Comparison of ENCODE assay signal across 17 mouse cellular contexts in genomic region chr16:14439081-14439480, GRCm38 (mm10).
DNase-seq lines count a peak whose midpoint lies in the region; ATAC-seq and TF ChIP-seq lines count a peak whose summit lies in the region.
"Had no signal": no experiment of that assay in that cellular context is flagged by ENCODE, and none has a peak within 500 bp of the region (broad histone marks: within the 10 kb centered on the region; RNA-seq: fewer than 3 reads in every experiment).

No protein-coding gene starts in this region.

- H3K4me2 ChIP-seq in liver, embryonic 12.5 days, result no peak overlapping the region
- H3K4me2 ChIP-seq in CH12.LX (ENCODE audit: insufficient read depth, low read depth, poor library complexity, severe bottlenecking), result no peak overlapping the region
- no peak overlapping the region for H3K4me2 ChIP-seq in liver, postnatal 0 days (ENCODE audit: low read depth, low read length)
- H3K4me2 ChIP-seq: midbrain, embryonic 11.5 days had no signal

- TF ChIP-seq EP300 in CH12.LX (IDR thresholded peaks at IDR 0.05; ENCODE audit: low read length), result no peak
- TF ChIP-seq EP300 in liver, postnatal 0 days (IDR thresholded peaks at IDR 0.05; ENCODE audit: low read depth), result no peak

- TF ChIP-seq RAD21 in CH12.LX (IDR thresholded peaks at IDR 0.05; ENCODE audit: low read depth, low read length), result no peak

- dilution Hi-C loops in CH12.LX (cut with MboI; ENCODE audit: extremely low pct_ligation_motif_present, extremely low pct_unique_long_range_greater_than_20kb, low sequenced_read_pairs), result no loop called here

- ATAC-seq in liver, embryonic 12.5 days, result no peak
- ATAC-seq in liver, postnatal 0 days, result no peak; the same call in 1 of the 2 replicates

- WGBS in liver, embryonic 12.5 days (ENCODE audit: insufficient replicate concordance), result 49% methylated on average over 6 of the region's 6 CpGs
- 48% methylated on average over 6 of the region's 6 CpGs for WGBS in liver, postnatal 0 days (ENCODE audit: insufficient replicate concordance)
- 21% methylated on average over 6 of the region's 6 CpGs for WGBS in spleen, adult 2 months

- DNase-seq in liver (peak; percentile 17), CH12.LX (ENCODE audit: extremely low read depth) (peak; percentile 75)
- DNase-seq in liver, postnatal 0 days, result peak; percentile 51
- peak; percentile 34 to 39 for DNase-seq in spleen, adult 2 months (ENCODE audit: low read depth in 1 of 2, low spot score in 2 of 2)
- DNase-seq in frontal cortex, postnatal 36 days (ENCODE audit: low spot score in 2 of 2), result no peak
- no peak for DNase-seq in retina, embryonic 14.5 days (ENCODE audit: low spot score)
- DNase-seq: adrenal gland, postnatal 25 days; cerebellum, postnatal 25 days; gastrocnemius, postnatal 36 days; kidney, adult 11 months; kidney, postnatal 14 days; right cerebral cortex, postnatal 14 days; thymus, postnatal 14 days had no signal

- TF ChIP-seq CTCF in CH12.LX (conservative IDR thresholded peaks at IDR 0.05 in 1 of 2, IDR thresholded peaks at IDR 0.05 in 1 of 2; ENCODE audit: low read depth in 2 of 2, low read length in 2 of 2), result no peak
- TF ChIP-seq CTCF in liver, postnatal 0 days (IDR thresholded peaks at IDR 0.05; ENCODE audit: low read depth), result no peak
- TF ChIP-seq CTCF in spleen, adult 2 months (IDR thresholded peaks at IDR 0.05; ENCODE audit: extremely low read depth, insufficient read depth, insufficient read length, insufficient replicate concordance), result no peak

- H3K9ac ChIP-seq in liver, embryonic 12.5 days, result no peak overlapping the region
- H3K9ac ChIP-seq in CH12.LX (ENCODE audit: insufficient read depth, low read depth), result no peak overlapping the region
- no peak overlapping the region for H3K9ac ChIP-seq in liver, postnatal 0 days (replicated peaks)

- H3K79me2 ChIP-seq in CH12.LX (replicated peaks; ENCODE audit: control insufficient read depth, extremely low read depth, insufficient read depth, poor library complexity, severe bottlenecking), result no peaks in the 10 kb centered on the region

- no peak overlapping the region for H3K4me3 ChIP-seq in liver, embryonic 12.5 days
- no peak overlapping the region for H3K4me3 ChIP-seq in CH12.LX (replicated peaks in 1 of 3; ENCODE audit: low read depth in 2 of 3, low read length in 2 of 3, poor library complexity in 1 of 3)
- H3K4me3 ChIP-seq in liver, postnatal 0 days (ENCODE audit: low read depth, low read length), result no peak overlapping the region
- H3K4me3 ChIP-seq in spleen, adult 2 months (ENCODE audit: extremely low read depth, insufficient read depth, insufficient read length), result no peak overlapping the region
- H3K4me3 ChIP-seq: embryonic facial prominence, embryonic 10.5 days; myocyte had no signal

- H3K9me3 ChIP-seq in liver, embryonic 12.5 days (replicated peaks), result no peaks in the 10 kb centered on the region
- H3K9me3 ChIP-seq in CH12.LX (replicated peaks; ENCODE audit: low read length), result no peaks in the 10 kb centered on the region
- H3K9me3 ChIP-seq in liver, postnatal 0 days (ENCODE audit: low read length), result no peaks in the 10 kb centered on the region
- H3K9me3 ChIP-seq: embryonic facial prominence, embryonic 10.5 days had no signal

- no peaks in the 10 kb centered on the region for H3K4me1 ChIP-seq in liver, embryonic 12.5 days
- peaks cover 0 to 32% of the 10 kb centered on the region in 2 experiments; a peak in 3 of 4 replicates for H3K4me1 ChIP-seq in CH12.LX (ENCODE audit: control insufficient read depth in 1 of 2, insufficient read depth in 2 of 2)
- no peaks in the 10 kb centered on the region for H3K4me1 ChIP-seq in liver, postnatal 0 days (ENCODE audit: insufficient read depth)
- H3K4me1 ChIP-seq in spleen, adult 2 months (ENCODE audit: control insufficient read depth, insufficient read depth, insufficient read length), result no peaks in the 10 kb centered on the region; the same call in 1 of the 2 replicates
- H3K4me1 ChIP-seq: embryonic facial prominence, embryonic 10.5 days had no signal

- in situ Hi-C loops in CH12.LX (cut with MboI; ENCODE audit: low pct_ligation_motif_present, low pct_unique_long_range_greater_than_20kb, low sequenced_read_pairs), result no loop called here

- no peaks in the 10 kb centered on the region for H3K27me3 ChIP-seq in liver, embryonic 12.5 days (replicated peaks)
- H3K27me3 ChIP-seq in CH12.LX (replicated peaks), result no peaks in the 10 kb centered on the region
- no peaks in the 10 kb centered on the region for H3K27me3 ChIP-seq in liver, postnatal 0 days (ENCODE audit: insufficient read depth, low read length)
- H3K27me3 ChIP-seq in spleen, adult 2 months (ENCODE audit: control insufficient read depth, insufficient read depth, low read length), result no peaks in the 10 kb centered on the region

- peaks cover 37% of the 10 kb centered on the region for H3K36me3 ChIP-seq in liver, embryonic 12.5 days
- H3K36me3 ChIP-seq in CH12.LX (replicated peaks in 1 of 2; ENCODE audit: control insufficient read depth in 1 of 2, insufficient read depth in 1 of 2, low read length in 1 of 2), result peaks cover 47 to 86% of the 10 kb centered on the region in 2 experiments
- H3K36me3 ChIP-seq in liver, postnatal 0 days (replicated peaks; ENCODE audit: insufficient read depth, low read length), result no peaks in the 10 kb centered on the region
- peaks cover 13% of the 10 kb centered on the region for H3K36me3 ChIP-seq in spleen, adult 2 months (ENCODE audit: control insufficient read depth, insufficient read depth, low read length)

- no peak overlapping the region for H3K27ac ChIP-seq in liver, embryonic 12.5 days
- H3K27ac ChIP-seq in CH12.LX (ENCODE audit: insufficient read depth, low read depth), result no peak overlapping the region
- H3K27ac ChIP-seq in liver, postnatal 0 days (ENCODE audit: low read depth), result no peak overlapping the region
- H3K27ac ChIP-seq in spleen, adult 2 months (ENCODE audit: insufficient read depth, low read length), result 0 out of 2 replicates have a peak overlapping the region, but pooled peaks have one; percentile 17
- H3K27ac ChIP-seq: embryonic facial prominence, embryonic 10.5 days had no signal

- TF ChIP-seq POLR2A in CH12.LX (IDR thresholded peaks at IDR 0.05; ENCODE audit: low read depth, low read length), result no peak
- TF ChIP-seq POLR2A in spleen, adult 2 months (IDR thresholded peaks at IDR 0.05; ENCODE audit: low read depth, low read length), result no peak

TF ChIP-seq in CH12.LX, 34 proteins besides CTCF, POLR2A, EP300 and RAD21:
- no peak for TF ChIP-seq UBTF (IDR thresholded peaks at IDR 0.05; ENCODE audit: low read depth, low read length)
- TF ChIP-seq BHLHE40 (IDR thresholded peaks at IDR 0.05; ENCODE audit: low read depth, low read length), result 0 out of 2 replicates have a peak, but pooled peaks have one; percentile 13

Comparison
In these comparisons a context has a peak if more than half of its experiments do, and no peak if none do; other contexts are left out.
1. DNase-seq: peak in liver (single experiment), CH12.LX (single experiment), liver, postnatal 0 days (single experiment) and spleen, adult 2 months (2 of 2); none in frontal cortex, postnatal 36 days (0 of 2) and retina, embryonic 14.5 days (single experiment).